Mouse (Mus musculus) stomach, embryonic 14.5 days (tissue): Measurements from ENCODE around the gene Grap2. TPM values are rescaled to one million over a fixed set of nuclear protein-coding genes. Genes with fewer than 3 reads are reported as not detected.

ENCODE experiments used
- ATAC-seq: fragments of 200-750 bp; cut with Nextera tagmentation; 2 replicates; pipeline ENCODE4 v1.8.0; 2017; ENCODE audit warnings: low read depth, moderate TSS enrichment; ENCODE audit not compliant: insufficient number of reproducible peaks, insufficient read depth, low FRiP score
- H3K27ac ChIP-seq: fragments of 300-500 bp; sonication (generic); 2 replicates; pipeline ENCODE4 v1.5.1; 2014; ENCODE audit warnings: mild to moderate bottlenecking, low read length, moderate library complexity, mixed read lengths
- H3K27me3 ChIP-seq: fragments of 300-500 bp; sonication (generic); 2 replicates; pipeline ENCODE4 v1.6.1; 2014; ENCODE audit warnings: low read length, control low read depth, mixed read lengths; ENCODE audit not compliant: control insufficient read depth, insufficient read depth
- H3K36me3 ChIP-seq: fragments of 300-500 bp; sonication (generic); 2 replicates; pipeline ENCODE4 v1.6.1; 2014; ENCODE audit warnings: mild to moderate bottlenecking, control low read depth, low read length, moderate library complexity, mixed read lengths; ENCODE audit not compliant: control insufficient read depth, insufficient read depth
- H3K4me1 ChIP-seq: fragments of 300-500 bp; sonication (generic); 2 replicates; pipeline ENCODE4 v1.6.1; 2014; ENCODE audit warnings: low read length, control low read depth, mixed read lengths; ENCODE audit not compliant: control insufficient read depth, insufficient read depth
- H3K4me2 ChIP-seq: fragments of 300-500 bp; sonication (generic); replicated peaks from 2 replicates; pipeline ENCODE4 v1.6.1; 2014; ENCODE audit warnings: low read depth, low read length, control low read depth
- H3K4me3 ChIP-seq: fragments of 300-500 bp; sonication (generic); 2 replicates; pipeline ENCODE4 v1.5.1; 2014; ENCODE audit warnings: low read depth, low read length, control low read depth
- H3K9ac ChIP-seq: fragments of 300-500 bp; sonication (generic); replicated peaks from 2 replicates; pipeline ENCODE4 v1.6.1; 2014; ENCODE audit warnings: low read depth, mild to moderate bottlenecking, control low read depth, low read length, moderate library complexity, mixed read lengths
- H3K9me3 ChIP-seq: fragments of 300-500 bp; sonication (generic); 2 replicates; pipeline ENCODE4 v1.6.1; 2016; ENCODE audit warnings: low read depth, low read length, control low read depth; ENCODE audit not compliant: control insufficient read depth
- WGBS: fragments of 180-500 bp; shearing (Covaris S2); extraction: QIAGEN DNeasy Blood & Tissue Kit; methylation state at CpG from one replicate; pipeline ENCODE4 v1.1.7; 2014; 5-methylcytosine and 5-hydroxymethylcytosine counted together
- polyA plus RNA-seq: library from polyadenylated mRNA; unstranded; fragments of >200 nt; fragmentation: Nextera tagmentation; extraction: Ambion mirVana; gene quantifications from 2 replicates; pipeline ENCODE4 v1.2.1, GENCODE M21; 2014

The Grap2 gene
- polyA plus RNA-seq, 1 experiment from 2014 or later: 0.97 TPM

DNA sequence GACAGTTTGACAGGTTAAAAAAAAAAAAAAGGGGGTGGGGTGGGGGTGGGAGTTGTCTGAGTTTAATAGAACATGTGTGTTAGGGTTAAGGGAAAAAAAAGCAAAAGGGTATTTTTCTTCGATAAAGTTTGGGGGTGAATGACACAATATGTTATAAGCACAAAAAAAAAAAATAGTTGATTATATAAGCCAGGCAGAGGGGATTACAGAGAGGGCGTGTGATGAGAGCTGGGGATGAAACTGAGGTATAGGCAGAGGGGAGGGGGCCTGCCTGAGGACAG, 42.8 kb downstream of the Grap2 start:
- Histone ChIP-seq H3K36me3 (no peaks in the 10 kb centered on the region), H3K4me1 (0 out of 2 replicates have a peak, but pooled peaks cover 8% of the 10 kb centered on the region), H3K4me2 (no peak overlapping the region), H3K9ac (no peak overlapping the region), H3K27me3 (0 out of 2 replicates have a peak, but pooled peaks cover 3% of the 10 kb centered on the region), H3K4me3 (no peak overlapping the region), H3K9me3 (no peaks in the 10 kb centered on the region), H3K27ac (no peak overlapping the region)
- WGBS: 18% methylated on average over 2 of the region's 2 CpGs
- ATAC-seq: no peak

- Histone ChIP-seq H3K36me3 (no peaks in the 10 kb centered on the region), H3K4me1 (0 out of 2 replicates have a peak, but pooled peaks cover 8% of the 10 kb centered on the region), H3K4me2 (no peak overlapping the region), H3K27ac (no peak overlapping the region), H3K9ac (no peak overlapping the region), H3K9me3 (no peaks in the 10 kb centered on the region), H3K27me3 (0 out of 2 replicates have a peak, but pooled peaks cover 3% of the 10 kb centered on the region), H3K4me3 (no peak overlapping the region)
- ATAC-seq: no peak
- WGBS: 6% methylated on average over 16 of the region's 17 CpGs
Measured at GRCm38 (mm10) chr15:80615636-80616383, 43.4 kb downstream of the Grap2 start.

DNA sequence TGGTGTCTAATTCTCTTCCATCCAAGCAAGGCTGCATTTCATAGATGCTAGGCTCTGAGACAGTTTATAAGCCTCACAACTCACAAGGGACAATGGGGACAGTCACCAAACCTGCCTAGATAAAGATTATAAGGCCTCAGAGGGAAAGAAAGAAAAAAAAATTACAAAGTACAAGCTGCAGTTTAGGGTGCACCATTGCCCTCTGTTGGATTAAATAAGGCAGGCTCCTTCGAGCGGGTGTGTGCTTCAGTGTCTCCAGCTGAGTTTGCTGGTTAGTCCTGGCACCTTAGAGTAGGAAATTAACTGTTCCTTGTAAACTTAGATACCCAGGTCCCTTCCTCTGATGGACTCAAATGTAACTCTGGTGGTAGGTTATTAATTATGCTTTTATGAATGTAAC, 45.4 kb downstream of the Grap2 start:
- Histone ChIP-seq H3K4me1 (0 out of 2 replicates have a peak, but pooled peaks cover 8% of the 10 kb centered on the region), H3K4me2 (no peak overlapping the region), H3K9me3 (no peaks in the 10 kb centered on the region), H3K9ac (no peak overlapping the region), H3K27me3 (0 out of 2 replicates have a peak, but pooled peaks cover 3% of the 10 kb centered on the region), H3K4me3 (no peak overlapping the region), H3K27ac (no peak overlapping the region), H3K36me3 (no peaks in the 10 kb centered on the region)
- ATAC-seq: no peak
- WGBS: 49% methylated on average over 2 of the region's 2 CpGs

- H3K4me2 ChIP-seq: no peak overlapping the region
- no peak overlapping the region for H3K9ac ChIP-seq
- H3K36me3 ChIP-seq: no peaks in the 10 kb centered on the region
- no peaks in the 10 kb centered on the region for H3K9me3 ChIP-seq
- 0 out of 2 replicates have a peak, but pooled peaks cover 3% of the 10 kb centered on the region for H3K27me3 ChIP-seq
- no peak for ATAC-seq
- 0 out of 2 replicates have a peak, but pooled peaks cover 5% of the 10 kb centered on the region for H3K4me1 ChIP-seq
- no peak overlapping the region for H3K4me3 ChIP-seq
- H3K27ac ChIP-seq: no peak overlapping the region
- 68% methylated on average over 5 of the region's 5 CpGs for WGBS
Measured at GRCm38 (mm10) chr15:80619166-80619565, 46.8 kb downstream of the Grap2 start.

DNA sequence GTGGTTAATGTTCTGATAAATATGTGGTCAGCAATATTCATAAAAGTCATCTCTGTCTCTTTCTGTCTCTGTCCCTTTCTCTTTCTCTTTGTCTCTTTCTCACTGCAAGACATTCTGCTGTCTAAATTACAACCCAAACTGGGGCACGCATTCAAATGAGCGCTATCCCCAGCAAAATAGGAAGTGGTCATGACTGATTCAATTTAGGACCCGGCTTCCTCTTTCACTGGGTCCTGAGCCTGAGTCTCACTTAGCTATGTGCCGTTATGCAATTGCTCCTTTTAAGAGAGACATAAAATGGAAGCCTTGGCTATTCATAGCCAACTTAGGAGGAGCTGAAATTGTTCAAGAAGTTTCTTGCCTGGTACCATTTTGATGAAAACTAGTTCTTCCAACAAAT, 47.4 kb downstream of the Grap2 start:
- no peaks in the 10 kb centered on the region for H3K36me3 ChIP-seq
- H3K4me3 ChIP-seq: no peak overlapping the region
- 85% methylated on average over 4 of the region's 4 CpGs for WGBS
- no peak for ATAC-seq
- H3K4me2 ChIP-seq: no peak overlapping the region
- no peak overlapping the region for H3K9ac ChIP-seq
- no peaks in the 10 kb centered on the region for H3K9me3 ChIP-seq
- H3K27ac ChIP-seq: no peak overlapping the region
- H3K27me3 ChIP-seq: 0 out of 2 replicates have a peak, but pooled peaks cover 3% of the 10 kb centered on the region
- H3K4me1 ChIP-seq: 0 out of 2 replicates have a peak, but pooled peaks cover 5% of the 10 kb centered on the region

DNA sequence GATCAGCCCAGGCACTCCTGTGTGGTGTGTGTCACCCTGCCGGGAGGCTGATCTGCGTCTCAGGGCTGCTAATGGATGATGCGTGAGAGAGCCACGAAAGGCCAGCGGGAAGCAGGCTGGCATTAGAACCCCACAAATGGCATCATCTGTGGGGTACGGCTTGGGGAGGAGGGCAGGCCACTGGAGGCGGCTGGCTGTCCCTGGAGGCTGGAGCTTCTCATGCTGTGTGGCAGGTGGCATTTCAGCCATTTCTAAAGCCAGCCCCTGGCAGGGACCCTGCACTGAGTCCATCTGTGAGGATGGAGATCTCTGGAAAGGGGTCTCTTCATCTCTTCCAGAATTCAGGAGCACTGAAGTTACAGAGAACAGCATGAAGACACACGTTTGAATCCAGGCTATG, 48.0 kb downstream of the Grap2 start:
- WGBS: 62% methylated on average over 8 of the region's 8 CpGs
- Histone ChIP-seq H3K9ac (no peak overlapping the region), H3K27me3 (0 out of 2 replicates have a peak, but pooled peaks cover 3% of the 10 kb centered on the region), H3K36me3 (no peaks in the 10 kb centered on the region), H3K9me3 (no peaks in the 10 kb centered on the region), H3K4me1 (0 out of 2 replicates have a peak, but pooled peaks cover 5% of the 10 kb centered on the region), H3K27ac (no peak overlapping the region), H3K4me2 (no peak overlapping the region), H3K4me3 (no peak overlapping the region)
- ATAC-seq: no peak

GRCm38 (mm10) chr15:80623171-80623837, 50.9 kb downstream of the Grap2 start:
- WGBS: 48% methylated on average over 8 of the region's 8 CpGs
- H3K4me1 ChIP-seq: no peaks in the 10 kb centered on the region
- peak; percentile 49; the same call in 1 of the 2 replicates for ATAC-seq
- H3K27ac ChIP-seq: no peak overlapping the region
- no peaks in the 10 kb centered on the region for H3K9me3 ChIP-seq
- no peaks in the 10 kb centered on the region for H3K36me3 ChIP-seq
- no peak overlapping the region for H3K4me3 ChIP-seq
- no peak overlapping the region for H3K4me2 ChIP-seq
- no peaks in the 10 kb centered on the region for H3K27me3 ChIP-seq
- no peak overlapping the region for H3K9ac ChIP-seq

DNA sequence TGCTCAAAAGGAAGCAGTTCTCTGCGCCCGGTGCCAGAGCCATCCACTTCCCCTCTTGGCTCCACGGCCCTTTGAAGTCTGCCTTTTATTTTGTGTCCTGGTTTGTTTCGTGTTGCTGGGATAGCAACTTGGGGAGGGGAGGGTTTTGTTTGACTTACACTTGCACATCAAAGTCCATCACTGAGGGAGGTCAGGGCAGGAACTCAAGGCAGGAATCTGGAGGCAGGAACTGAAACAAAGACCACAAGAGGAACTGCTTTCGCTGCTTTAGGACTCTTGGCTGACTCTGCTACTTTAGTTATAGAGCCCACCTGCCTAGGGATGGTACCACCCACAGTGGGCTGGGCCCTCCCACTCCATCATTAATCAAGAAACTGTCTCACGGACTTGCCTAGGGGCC, 54.1 kb downstream of the Grap2 start:
- Histone ChIP-seq H3K27ac (no peak overlapping the region), H3K27me3 (no peaks in the 10 kb centered on the region), H3K9me3 (no peaks in the 10 kb centered on the region), H3K4me1 (no peaks in the 10 kb centered on the region; the same call in 1 of the 2 replicates), H3K36me3 (no peaks in the 10 kb centered on the region), H3K4me2 (no peak overlapping the region), H3K9ac (no peak overlapping the region), H3K4me3 (no peak overlapping the region)
- ATAC-seq: no peak
- WGBS: 58% methylated on average over 6 of the region's 6 CpGs
